Mouse (Mus musculus) left cerebral cortex, adult 2 months (tissue): Measurements from ENCODE around the gene Glis1. TPM values are rescaled to one million over a fixed set of nuclear protein-coding genes. Genes with fewer than 3 reads are reported as not detected.
A peak's percentile ranks its signal among the peaks of the same experiment; 100 is the strongest.

Experiments
- DNase-seq, 2 experiments: peaks; one replicate each; pipeline ENCODE4 v3.0.0; 2021 to 2022; ENCODE audit warnings: low spot score in 2 of 2, mixed read lengths in 1 of 2; ENCODE audit errors: extremely low spot score in 1 of 2
- H3K27ac ChIP-seq: fragments of 200-600 bp; 2 replicates; pipeline ENCODE4 v1.8.1; 2022
- H3K4me3 ChIP-seq: fragments of 200-600 bp; 2 replicates; pipeline ENCODE4 v1.8.1; 2022
- CTCF ChIP-seq: fragments of 200-600 bp; IDR thresholded peaks from 2 replicates; pipeline ENCODE4 v1.8.1; 2022; ENCODE audit warnings: antibody characterized with exemption, mild to moderate bottlenecking, moderate library complexity
- intact Hi-C: fragments of 180-260 bp; cut with DNase I; formaldehyde crosslinking; loops from one replicate; pipeline ENCODE4 v1.15.1; 2025
- long read RNA-seq, 2 experiments: library from polyadenylated mRNA; stranded (forward); transcript quantifications; one replicate each; pipeline ENCODE4 v2.0.0; 2021; ENCODE audit warnings: borderline mapping rate in 2 of 2
- total RNA-seq, 2 experiments: library from RNA; stranded (reverse); gene quantifications; 2 replicates each; pipeline ENCODE4 v1.2.3; 2021

Gene Glis1
- total RNA-seq: 1 to 10 TPM; 1.5 to 2.9 TPM
- long read RNA-seq, experiment 1, partial matches to known transcripts: 0 of 2 reads
- long read RNA-seq, experiment 1, other reads (novel, unspliced or antisense): 2 of 2 reads
- long read RNA-seq, experiment 2: 0 reads

DNA sequence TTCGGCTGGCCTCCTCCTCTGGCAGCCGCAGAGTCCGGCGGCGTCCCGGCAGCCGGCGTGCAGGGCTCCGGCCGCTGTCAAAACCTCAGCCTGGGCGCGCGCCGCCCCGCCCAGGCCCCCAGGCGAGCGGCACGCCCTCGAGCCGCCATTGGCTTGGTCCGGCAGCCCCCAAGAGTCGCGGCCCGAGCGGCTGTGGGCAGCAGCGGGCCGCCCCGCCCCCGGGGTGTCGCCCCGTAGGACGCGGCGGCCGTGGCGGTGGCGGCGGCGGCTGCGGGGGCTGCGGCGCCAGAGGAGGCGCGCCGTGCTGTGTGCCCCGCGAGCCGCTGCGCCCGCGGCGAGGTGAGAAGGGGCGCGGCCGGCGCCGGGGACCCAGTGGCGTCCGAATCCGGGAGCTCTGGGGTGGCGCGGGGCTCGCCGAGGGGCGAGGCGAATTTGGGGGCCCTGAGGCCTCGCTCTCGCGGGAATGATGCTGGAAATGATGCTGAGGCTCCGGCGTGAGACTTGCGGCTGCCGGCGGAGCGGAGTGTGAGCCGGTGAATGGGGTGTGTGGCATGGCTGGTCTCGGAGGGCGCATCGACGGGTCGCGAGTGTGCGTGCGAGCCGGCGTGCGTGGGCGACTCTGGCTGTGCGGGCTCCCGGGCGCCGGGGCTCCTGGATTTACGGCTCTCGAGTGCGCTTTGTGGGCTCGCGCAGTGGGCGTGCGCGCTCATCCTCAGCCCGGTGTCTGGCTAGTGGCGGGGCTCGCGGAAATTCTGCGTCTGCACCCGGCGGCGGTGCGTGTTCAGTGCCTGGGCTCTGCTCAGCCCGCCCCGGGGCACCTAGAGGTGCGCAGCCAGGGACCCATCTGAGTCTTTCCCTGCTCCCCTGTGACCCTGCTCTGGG is at the start of gene Glis1:
Gene Glis1, plus strand, starts transcription at position 236 of the 882 bp plus-strand sequence.
- Histone ChIP-seq H3K27ac (peak within 1 kb of the TSS; percentile 53), H3K4me3 (peak within 1 kb of the TSS; percentile 66)
- no peak for TF ChIP-seq CTCF
- DNase-seq: peak; percentile 57 to 67
- intact Hi-C loops: no loop called here

DNA sequence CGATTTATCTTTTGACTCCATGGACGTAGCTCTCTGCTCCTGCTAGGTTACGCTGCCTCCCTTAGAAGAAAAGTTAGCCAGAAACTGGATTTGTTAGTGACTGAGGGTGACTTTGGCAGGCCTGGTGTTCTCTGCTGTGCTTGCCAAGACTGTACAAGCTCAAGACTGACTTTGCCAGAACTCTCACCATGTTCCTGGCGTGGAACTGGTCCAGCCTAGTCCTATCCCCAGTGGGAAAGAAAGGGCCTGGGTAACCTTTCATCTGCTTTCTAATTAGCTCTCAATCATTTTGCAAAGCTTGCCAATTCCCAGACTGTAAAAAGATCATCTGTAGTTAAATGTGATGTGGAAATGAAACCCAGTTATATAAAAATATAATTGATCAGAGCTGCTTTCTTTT is 47.4 kb upstream of the Glis1 start:
- no peak for TF ChIP-seq CTCF
- no peak for DNase-seq
- H3K4me3 ChIP-seq: no peak overlapping the region
- no peak overlapping the region for H3K27ac ChIP-seq
- intact Hi-C loops: no loop called here

DNA sequence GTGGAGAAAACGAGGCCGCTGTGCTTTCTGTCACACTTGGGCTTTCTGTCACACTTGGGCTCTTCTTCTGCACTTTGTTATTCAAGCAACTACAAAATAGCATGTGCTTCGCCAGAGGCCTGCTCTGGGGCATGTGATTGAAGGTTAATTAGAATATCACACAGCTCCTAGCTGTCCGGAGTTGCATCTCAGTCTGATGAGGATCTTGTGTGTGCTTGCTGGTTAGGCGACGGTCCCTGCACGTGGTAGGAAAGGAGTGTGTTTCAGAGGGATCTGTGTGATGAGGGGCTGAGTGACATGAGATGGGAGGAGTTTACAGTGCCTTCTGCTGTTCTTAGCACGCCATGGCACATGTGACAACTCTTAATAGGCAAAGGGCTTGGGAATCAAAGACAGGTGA is 46.9 kb upstream of the Glis1 start:
- no peak overlapping the region for H3K4me3 ChIP-seq
- no peak overlapping the region for H3K27ac ChIP-seq
- intact Hi-C loops: no loop called here
- TF ChIP-seq CTCF: no peak
- no peak for DNase-seq

DNA sequence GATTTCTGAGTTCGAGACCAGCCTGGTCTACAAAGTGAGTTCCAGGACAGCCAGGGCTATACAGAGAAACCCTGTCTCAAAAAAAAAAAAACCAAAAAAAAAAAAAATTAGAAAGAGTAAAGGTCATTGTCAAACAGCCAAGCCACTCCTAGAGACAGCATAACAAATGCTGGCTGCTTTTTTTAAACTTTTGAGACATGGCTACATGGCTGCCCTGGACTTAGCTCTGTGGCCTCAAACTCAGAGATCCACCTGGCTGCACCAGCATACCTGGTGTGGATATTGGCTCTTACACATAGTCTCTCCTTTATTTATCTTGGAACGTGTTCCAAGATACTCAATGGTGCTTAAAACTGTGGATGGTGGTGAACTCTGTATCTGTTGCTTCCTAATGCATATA is 46.1 kb upstream of the Glis1 start:
- no peak overlapping the region for H3K27ac ChIP-seq
- no peak for DNase-seq
- no peak for TF ChIP-seq CTCF
- intact Hi-C loops: no loop called here
- no peak overlapping the region for H3K4me3 ChIP-seq

DNA sequence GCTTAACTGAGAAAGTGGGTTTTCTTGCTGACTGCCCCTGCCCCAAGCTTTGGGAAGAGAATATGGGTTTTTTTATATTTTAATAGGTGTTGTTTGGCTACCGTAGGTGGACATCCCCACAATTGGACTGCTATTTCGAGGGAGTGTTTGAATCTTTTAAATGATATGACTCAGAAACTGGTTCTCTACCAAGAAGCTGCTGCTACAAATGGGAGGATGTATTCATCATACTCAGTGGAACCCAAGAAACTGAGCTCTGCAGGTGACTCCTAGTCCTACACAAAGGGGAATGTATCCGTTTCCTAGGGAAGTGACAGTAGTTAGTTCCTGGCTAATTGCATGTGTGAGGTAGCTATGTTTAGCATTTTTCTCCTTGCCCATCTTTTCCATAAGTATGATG is 45.0 kb upstream of the Glis1 start:
- TF ChIP-seq CTCF: no peak; the same call in 1 of the 2 replicates
- Histone ChIP-seq H3K27ac (no peak overlapping the region), H3K4me3 (no peak overlapping the region)
- intact Hi-C loops: no loop called here
- DNase-seq: no peak

DNA sequence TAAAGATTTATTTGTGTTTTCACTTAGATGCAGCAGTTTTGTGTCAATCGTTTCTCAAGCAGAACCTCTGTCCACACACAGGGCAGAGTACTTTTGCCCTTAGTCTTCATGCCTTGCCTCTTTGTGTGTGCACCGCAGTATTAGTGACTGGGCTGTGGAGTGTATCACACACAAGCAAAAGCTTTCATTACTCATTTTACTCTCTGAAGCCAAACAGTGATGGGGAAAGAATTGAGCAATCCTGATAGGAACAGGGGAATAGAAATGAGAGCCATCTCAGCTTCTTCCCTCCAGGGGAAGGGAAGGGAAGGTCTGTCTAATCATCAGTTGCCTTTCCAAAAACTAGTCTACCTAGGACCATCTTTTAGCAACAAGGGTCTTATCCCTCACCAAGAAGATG is 40.6 kb upstream of the Glis1 start:
- Histone ChIP-seq H3K27ac (no peak overlapping the region), H3K4me3 (no peak overlapping the region)
- no peak for DNase-seq
- no peak for TF ChIP-seq CTCF
- intact Hi-C loops: no loop called here

DNA sequence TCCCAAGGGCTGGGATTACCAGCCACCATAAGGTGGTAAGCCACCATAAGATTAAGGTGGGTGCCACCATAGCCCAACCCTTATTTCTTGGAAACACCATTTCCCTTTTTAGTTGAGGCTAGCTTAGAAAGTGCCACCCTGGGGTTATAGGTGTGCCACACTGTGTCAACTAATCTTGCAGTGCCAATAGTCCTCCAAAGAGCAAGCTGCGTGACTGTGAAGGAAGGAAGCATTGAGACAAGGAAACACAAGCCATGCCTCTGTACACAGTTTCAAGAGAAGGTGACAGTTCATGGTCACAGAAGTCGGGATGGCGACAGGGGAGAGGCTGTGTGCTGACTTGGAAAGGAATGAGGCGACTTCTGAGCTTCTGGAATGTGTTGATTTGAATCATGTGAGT is 14.2 kb upstream of the Glis1 start:
- H3K4me3 ChIP-seq: no peak overlapping the region
- intact Hi-C loops: no loop called here
- DNase-seq: no peak
- H3K27ac ChIP-seq: no peak overlapping the region
- TF ChIP-seq CTCF: no peak

DNA sequence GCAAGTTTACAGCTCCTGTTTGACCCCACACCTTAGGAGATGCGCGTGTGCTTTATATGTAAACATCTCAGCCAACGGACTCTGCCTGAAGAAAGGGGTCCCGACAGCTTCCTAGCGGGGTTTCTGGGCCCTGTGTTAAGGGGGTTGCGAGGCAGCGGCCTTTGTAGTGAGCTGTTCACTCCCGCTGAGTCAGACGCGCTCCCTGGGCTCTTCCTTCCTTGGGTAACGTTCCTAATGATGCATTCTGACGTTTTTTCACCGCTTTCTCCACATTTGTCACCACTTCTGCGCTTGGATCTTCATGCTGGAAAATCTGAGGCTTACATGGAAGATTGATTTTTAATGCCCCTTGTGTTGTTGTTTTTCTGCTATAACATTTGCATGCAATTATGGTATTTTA is 12.7 kb upstream of the Glis1 start:
- no peak for TF ChIP-seq CTCF
- no peak for DNase-seq
- Histone ChIP-seq H3K27ac (no peak overlapping the region), H3K4me3 (no peak overlapping the region)
- intact Hi-C loops: loop anchor here (1.0 kb wide), 1 partner anchor 232 kb away; no protein-coding TSS in a partner anchor

DNA sequence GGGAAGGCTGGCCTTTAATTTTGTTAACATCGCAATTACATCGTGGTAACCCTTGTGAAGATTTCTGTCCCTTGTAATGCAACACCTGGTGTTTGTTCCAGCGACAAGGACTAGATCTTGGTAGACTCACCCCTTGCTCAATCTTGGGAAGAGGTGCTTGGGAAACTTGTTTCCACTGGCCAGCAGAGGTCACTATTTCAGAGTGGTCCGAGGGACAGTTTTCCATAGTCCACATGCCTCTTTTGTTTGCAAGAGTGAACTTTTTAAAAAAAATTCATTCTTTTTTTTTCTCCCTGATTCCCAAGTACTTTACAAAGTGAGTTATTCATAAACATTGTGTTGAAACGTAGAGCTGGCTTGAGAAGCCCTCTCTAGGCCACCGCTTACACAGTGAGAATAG is 12.2 kb upstream of the Glis1 start:
- DNase-seq: no peak
- intact Hi-C loops: loop anchor here (1.0 kb wide), 1 partner anchor 231 kb away; no protein-coding TSS in a partner anchor
- peak; percentile 66 for TF ChIP-seq CTCF

DNA sequence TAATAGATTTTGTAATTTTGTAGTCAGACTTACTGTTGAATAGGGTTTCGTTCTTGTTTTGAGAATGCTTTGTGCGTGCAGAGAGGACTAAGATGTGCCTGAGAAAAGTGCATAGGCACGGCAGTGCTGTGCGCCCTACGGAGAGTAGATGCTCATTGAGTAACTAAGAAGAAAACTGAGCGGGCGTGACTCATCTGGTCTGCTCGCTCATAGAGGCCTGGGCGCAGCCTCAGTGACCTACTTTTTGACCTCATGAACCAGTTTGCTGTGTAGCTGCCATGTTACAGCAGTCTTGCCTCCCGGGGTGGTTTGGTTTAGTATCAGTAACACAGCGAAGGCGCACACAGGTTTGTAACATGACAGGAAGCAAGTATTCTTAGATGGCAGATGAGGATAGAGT is 8.8 kb upstream of the Glis1 start:
- DNase-seq: no peak
- no peak for TF ChIP-seq CTCF

More for the DNA sequence above, 12.2 kb upstream of the Glis1 start:
- no peak overlapping the region for H3K27ac ChIP-seq
- H3K4me3 ChIP-seq: no peak overlapping the region

DNA sequence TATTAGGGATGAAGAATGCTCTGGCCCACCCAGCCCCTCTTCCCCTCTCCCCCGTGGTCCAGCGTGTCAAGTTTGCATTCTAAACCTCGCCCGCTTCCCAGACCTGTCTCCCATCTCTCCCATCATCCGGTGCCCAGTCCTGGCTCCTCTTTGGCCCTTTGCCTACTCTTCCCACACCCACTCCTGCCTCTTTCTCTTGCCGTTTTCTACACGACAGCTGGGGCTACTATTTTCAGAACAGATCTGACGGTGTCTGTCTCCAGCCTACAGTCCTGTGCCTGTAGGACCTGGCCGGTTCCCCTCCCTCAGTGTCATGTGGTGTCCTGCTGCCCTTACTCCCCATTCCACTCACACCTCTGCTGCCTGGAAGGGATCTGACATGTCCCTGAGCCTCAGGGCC is 7.8 kb upstream of the Glis1 start:
- H3K27ac ChIP-seq: no peak overlapping the region
- no peak for TF ChIP-seq CTCF
- H3K4me3 ChIP-seq: no peak overlapping the region
- peak in 1 of 2 experiments; percentile 31 for DNase-seq
- intact Hi-C loops: no loop called here

More for the DNA sequence above, 8.8 kb upstream of the Glis1 start:
- H3K27ac ChIP-seq: no peak overlapping the region
- intact Hi-C loops: no loop called here
- no peak overlapping the region for H3K4me3 ChIP-seq

DNA sequence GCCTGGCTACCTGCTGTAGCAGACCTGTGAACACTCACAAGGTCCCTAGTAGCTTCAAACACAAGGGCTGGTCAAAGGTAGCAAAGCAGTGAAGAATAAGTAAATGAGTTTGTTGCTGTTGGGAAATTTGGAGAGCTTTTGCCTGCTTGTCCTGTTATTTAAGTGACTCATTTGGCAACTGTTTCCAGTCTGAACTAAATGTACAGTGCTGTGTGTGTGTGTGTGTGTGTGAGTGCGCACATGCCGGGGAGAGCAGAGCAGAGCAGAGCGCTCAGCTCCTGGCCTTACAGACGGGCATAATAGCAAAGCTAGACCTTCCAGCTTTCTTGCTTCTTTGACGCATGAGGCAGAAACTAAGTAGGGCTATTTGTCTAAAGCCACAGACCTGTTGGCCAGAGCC is 1.7 kb upstream of the Glis1 start:
- peak in 1 of 2 experiments; percentile 61 for DNase-seq
- Histone ChIP-seq H3K4me3 (no peak overlapping the region), H3K27ac (no peak overlapping the region)
- intact Hi-C loops: no loop called here
- no peak for TF ChIP-seq CTCF

DNA sequence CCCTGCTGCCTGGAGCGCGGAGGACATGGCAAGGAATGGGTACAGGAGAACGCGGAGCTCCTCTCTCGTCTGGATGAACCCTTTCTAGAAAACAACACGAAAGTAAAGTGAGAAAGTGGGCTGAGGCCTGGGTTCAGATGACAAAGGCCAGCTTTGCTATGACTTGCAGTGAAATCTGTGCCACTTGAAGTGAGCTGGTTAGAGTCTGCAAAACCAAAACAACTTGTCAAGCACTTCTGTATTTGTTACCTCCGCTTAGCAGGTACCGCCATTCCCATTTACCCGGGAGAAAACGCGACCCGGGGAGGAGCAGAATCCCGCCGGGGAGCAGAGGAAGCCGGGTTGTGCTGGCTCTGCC is 414 bp upstream of the Glis1 start:
- no peak for TF ChIP-seq CTCF
- H3K4me3 ChIP-seq: peak overlapping the region; percentile 66
- DNase-seq: no peak
- intact Hi-C loops: no loop called here
- H3K27ac ChIP-seq: no peak overlapping the region
